Mouse (Mus musculus) right cerebral cortex, adult 2 months (tissue): Measurements from ENCODE around the gene Cyp4v3.

Experiments
- DNase-seq, 2 experiments: peaks; one replicate each; pipeline ENCODE4 v3.0.0; 2021 to 2022; ENCODE audit warnings: low spot score in 2 of 2

The Cyp4v3 gene

GRCm38 (mm10) chr8:45320930-45321329 is 12.1 kb downstream of the Cyp4v3 start:
- DNase-seq = no peak

GRCm38 (mm10) chr8:45310967-45311366 is 22.0 kb downstream of the Cyp4v3 start:
- no peak for DNase-seq

DNA sequence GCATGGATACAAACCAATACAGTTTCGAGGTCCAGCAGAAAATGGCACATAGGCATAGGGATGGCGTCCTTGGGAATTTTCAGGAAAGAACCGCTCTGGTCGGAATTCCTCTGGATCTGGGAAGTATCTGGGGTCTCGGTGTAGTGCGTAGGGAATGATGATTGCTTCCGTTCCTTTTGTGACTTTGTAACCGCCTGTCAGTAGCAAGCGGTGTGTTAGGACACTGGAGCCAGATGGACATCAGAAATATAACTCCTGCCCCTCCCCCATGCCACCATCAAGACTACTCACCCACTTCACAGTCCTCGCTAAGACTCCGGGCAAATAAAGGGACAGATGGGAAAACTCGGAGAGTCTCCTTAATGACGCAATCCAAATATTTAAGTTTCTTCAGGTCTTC is 24.6 kb downstream of the Cyp4v3 start, which contains the start of gene Gm45753:
TSS of gene Gm45753 (minus strand) at position 101 of the 400 bp plus-strand sequence.
- DNase-seq = no peak

DNA sequence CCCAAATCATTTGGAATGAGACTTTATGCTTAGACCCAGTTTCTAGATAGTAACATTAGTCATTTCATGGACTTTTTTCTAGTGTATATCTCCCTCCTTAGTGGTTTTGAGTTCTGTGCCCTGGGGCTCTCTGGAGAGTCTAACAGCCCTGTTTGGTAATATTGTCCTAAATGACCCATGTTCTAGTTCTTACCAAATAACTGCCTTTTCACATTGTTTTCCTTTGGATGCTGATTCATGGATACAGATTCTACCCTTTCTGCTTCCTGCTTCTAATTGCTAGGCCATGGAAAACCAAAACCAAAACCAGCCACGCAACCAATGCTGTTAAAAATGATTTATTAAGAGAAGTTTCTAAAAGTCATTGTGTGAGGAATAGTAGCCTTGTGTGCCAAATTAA is 27.5 kb downstream of the Cyp4v3 start:
- no peak for DNase-seq

GRCm38 (mm10) chr8:45304354-45304753 is 28.7 kb downstream of the Cyp4v3 start:
- DNase-seq = no peak

DNA sequence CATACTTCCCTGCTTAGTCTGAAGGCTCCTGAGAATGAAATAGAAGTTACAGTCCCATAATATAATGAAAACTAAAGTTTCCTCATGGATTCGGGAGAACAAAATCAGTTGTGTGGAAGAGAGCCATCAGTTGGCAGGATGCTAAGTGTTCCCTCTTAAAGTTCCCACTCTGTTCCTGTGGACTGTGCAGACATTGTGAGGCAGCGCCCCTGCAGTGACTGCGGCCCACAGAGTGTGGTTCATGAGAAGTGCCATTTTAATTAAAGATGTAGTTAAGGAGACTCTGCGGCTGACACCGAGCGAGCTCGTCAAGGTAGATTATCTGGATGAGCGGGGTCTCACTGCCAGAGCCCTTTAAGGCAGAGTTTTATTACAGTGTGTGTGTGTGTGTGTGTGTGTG is 30.6 kb downstream of the Cyp4v3 start:
- no peak for DNase-seq

DNA sequence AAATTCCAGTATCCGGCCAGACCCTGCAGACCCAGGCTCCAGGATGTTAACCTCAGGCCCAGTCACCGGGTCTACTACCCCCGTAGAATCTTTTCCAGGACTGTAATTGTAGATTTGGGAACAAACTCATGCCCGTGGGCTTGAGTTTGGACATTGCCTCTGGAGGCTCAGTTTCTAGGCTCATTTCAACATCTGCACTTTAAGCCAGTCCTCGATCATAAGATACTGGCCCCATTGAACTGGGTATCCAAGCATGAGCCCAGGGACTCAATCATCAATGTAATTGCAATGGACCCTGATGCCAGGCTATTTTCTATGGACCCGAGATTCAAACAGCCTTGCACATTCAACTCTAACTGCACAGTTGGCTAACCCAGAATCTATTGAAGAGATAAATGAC is 37.7 kb downstream of the Cyp4v3 start:
- no peak for DNase-seq

GRCm38 (mm10) chr8:45294687-45295086 is 38.3 kb downstream of the Cyp4v3 start, which contains the start of gene Klkb1:
Gene Klkb1 (minus strand): TSS chr8:45294859.
- DNase-seq = no peak

- DNase-seq = peak; percentile 5 to 22
These were observed 41.2 kb downstream of the Cyp4v3 start for GRCm38 (mm10) chr8:45291790-45292189.

- no peak for DNase-seq
These were observed 51.4 kb downstream of the Cyp4v3 start for GRCm38 (mm10) chr8:45281630-45282029.

DNA sequence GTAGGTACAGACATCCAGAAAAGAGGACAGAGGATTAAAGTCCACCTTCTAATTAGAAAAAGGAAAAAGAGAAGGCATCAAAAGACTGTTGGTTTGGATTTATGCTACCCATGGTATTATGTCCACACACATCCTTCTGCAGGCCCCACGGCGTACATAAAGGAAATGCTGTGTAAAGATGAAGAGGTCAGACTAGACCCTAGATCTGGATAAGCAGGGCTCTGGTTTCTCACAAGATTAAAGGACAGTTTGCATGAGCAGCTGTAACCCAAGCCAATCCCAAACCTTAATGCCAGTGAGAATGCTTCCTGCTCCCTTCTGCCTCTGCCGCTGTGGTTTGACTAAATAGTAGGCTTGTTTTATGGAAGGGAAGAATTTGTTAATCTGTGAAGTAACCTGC is 55.6 kb downstream of the Cyp4v3 start:
- no peak for DNase-seq

GRCm38 (mm10) chr8:45274317-45274716 is 58.7 kb downstream of the Cyp4v3 start:
- no peak for DNase-seq

GRCm38 (mm10) chr8:45269056-45269455 is 64.0 kb downstream of the Cyp4v3 start:
- DNase-seq = no peak

GRCm38 (mm10) chr8:45268485-45268884 is 64.5 kb downstream of the Cyp4v3 start:
- DNase-seq = no peak

- DNase-seq = no peak
These were observed 65.2 kb downstream of the Cyp4v3 start for GRCm38 (mm10) chr8:45267611-45268391.

- DNase-seq = no peak
These were observed 66.0 kb downstream of the Cyp4v3 start for GRCm38 (mm10) chr8:45266993-45267392.

GRCm38 (mm10) chr8:45264918-45265317 is 68.1 kb downstream of the Cyp4v3 start:
- no peak for DNase-seq

DNA sequence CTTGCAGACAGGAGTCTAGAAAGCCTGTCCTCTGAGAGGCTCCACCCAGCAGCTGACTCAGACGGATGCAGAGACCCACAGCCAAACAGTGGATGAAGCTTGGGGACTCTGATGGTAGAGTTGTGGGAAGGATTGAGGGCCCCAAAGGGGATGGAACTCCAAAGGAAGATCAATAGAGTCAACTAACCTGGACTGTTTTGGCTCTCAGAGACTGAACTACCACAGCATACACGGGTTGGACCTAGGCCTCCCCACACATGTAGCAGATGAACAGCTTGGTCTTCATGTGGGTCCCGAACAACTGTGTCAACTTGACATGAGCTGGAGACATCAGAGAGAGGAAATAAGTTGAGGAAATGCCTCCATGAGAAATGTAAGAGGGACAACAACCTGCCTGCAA is 70.2 kb downstream of the Cyp4v3 start:
- DNase-seq = no peak

DNA sequence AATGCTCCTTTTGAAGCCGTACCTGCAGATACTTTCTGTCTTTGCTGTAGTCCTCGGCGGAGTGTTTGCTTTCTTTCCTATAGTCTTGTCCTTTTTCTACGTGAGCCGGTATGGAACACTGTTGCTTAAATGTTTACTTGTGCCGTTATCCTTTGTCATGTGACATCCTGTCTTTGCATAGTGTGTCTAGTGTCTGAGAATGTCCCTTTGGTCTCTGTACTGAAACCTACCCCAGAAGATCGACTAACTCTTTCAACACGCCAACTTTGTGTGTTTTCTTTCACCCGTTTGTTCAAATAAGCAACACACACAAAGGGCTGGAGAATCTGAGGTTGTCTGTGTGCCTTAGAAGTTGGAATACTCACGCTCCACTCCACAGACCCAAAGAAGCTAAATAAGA is 71.1 kb downstream of the Cyp4v3 start, which contains the start of gene F11:
TSS of gene F11 (minus strand) at position 112 of the 400 bp plus-strand sequence.
- no peak for DNase-seq

DNA sequence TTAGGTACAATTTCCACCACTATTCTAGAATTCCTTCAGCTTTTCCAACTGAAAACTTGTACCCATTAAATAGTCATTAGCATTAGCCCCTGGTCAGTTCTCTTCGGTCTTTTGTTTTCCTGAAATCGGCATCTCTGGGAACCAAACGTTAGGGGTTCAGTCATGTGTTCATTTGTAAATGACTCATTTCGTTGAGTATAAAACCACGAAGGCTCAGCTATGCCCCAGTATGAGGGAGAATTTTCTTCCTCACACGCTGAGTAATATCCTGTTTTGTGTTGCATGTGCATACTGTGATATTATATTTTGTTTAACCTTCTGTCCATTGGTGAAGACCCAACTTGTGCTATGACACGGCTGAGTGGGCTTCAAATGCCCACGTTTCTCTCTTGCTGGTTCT is 74.6 kb downstream of the Cyp4v3 start:
- no peak for DNase-seq

DNA sequence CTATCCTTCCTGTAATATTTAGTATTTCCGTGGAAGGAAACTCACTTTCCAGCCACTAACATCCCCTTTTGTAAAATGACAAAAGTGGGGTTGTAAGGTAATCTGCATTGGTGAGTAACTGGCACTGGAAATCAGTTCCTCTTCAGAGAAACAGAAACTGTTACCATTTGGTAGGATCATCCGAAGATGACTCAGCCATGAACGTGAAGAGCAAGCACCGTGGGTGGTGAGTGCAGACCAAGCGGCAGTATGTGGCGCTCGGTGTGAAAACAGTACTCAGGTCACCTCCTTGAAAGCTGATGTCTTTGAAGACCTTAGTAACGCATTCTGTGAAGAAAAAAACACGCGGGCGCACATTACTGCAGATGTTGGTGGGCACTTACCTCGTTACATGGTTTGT is 78.0 kb downstream of the Cyp4v3 start:
- peak in 1 of 2 experiments; percentile 22 for DNase-seq
